Mouse (Mus musculus): ENCODE data around the gene Pnpla2.

Gene Pnpla2

DNA sequence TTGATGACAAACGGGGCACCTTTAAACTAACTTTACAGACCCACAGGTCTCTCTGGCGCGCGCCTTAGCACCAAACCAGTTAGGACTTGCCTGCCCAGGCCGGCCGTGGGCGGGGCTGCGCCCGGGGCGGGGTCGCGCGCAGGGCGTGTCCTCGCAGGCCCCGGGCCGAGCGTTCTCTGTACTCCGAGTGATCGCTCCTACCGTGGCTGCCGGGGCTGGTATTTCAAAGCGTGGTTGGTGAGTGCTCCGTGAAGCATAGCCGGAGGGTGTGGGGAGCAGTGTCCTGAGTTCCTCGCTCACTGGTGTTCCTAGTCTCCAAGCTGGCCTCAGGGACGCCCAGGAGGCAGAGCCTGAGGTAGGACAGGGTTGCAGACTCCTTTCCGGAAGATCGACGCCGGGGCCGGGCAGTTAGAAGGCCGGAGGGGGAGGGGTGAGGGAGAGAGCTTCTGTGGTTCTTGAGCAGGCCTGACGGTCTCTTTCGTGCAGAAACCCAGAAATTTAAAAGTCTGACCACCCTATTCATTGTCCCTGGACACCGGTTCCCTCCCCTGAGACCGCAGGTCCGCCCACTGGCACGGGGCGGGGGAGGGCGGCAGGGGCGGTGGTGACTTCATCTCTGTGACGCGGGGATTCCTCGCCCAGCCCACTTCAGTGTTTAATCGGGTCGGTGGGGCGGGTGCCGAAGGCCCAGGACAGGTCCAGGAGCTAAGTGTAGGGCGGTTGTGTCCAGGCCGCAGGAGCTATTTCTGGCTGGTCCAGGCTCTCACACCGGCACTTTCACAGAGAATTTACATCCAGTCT lies 12.4 kb downstream of the Pnpla2 start, which contains the start of gene Cd151:
Gene Cd151 (plus strand): TSS at position 163 of the 801 bp plus-strand sequence.
- DNase-seq (ENCODE audit: low spot score in 2 of 2): no peak

GRCm38 (mm10) chr7:141468164-141468521 lies 13.1 kb downstream of the Pnpla2 start:
- DNase-seq (ENCODE audit: low spot score in 2 of 2): no peak

DNA sequence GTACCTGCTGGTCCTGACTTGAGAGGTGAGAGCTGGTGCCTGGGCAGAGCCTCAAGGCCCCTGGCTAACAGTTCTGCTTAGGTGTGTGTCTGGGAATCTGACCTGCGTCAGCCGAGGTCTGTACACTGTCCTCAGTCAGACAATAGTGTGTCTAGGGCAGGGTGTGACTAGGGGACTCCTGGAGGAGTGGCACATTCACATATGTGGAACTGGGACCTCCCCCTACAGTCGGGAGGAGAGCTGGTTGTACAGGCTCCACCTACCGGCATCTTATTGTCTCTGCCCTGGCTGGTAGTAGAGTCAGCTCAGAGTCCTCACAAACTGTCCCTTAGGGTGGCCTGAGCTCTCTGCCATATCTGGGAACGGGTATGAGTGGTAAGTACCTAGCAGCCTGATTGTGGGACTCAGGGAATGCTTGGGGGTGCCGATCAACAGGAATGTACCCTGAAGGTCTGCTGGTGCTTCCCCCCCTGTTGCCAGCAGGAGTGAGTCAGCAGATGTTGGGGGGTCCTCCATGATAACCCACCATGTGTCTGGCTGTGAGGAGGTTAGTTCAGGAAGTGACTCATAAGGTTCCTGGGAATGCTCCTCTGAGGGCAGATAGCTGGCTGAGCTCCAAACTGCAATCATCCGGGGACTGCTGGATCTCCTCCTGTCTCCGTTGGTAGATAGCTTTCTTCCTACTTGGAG lies 13.7 kb downstream of the Pnpla2 start:
- no peak for DNase-seq (ENCODE audit: low spot score in 2 of 2)

- DNase-seq (ENCODE audit: low spot score in 2 of 2): no peak
Measured at GRCm38 (mm10) chr7:141469352-141469751, 14.4 kb downstream of the Pnpla2 start.

DNA sequence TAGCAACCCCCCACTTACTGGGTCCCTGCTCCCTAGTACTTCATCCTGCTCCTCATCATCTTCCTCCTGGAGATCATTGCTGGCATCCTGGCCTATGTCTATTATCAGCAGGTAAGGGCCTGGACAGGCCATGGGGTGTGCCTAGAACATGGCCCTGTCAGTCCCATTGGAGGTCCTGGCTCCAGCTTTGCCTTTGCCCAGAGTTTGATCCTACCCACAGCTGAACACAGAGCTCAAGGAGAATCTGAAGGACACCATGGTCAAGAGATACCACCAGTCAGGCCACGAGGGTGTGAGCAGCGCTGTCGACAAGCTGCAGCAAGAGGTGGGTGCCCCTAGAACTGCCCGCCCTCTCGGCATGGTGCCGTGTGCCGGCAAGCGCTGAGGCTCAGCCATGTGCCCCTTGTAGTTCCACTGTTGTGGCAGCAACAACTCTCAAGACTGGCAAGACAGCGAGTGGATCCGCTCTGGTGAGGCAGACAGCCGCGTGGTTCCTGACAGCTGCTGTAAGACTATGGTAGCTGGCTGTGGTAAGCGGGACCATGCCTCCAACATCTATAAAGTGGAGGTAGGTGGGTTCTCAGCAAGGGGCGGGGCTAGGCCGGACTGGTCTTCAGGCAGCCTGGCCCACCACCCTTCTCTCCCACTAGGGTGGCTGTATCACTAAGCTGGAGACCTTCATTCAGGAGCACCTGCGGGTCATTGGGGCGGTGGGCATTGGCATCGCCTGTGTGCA lies 15.1 kb downstream of the Pnpla2 start:
- DNase-seq (ENCODE audit: low spot score in 2 of 2): no peak

GRCm38 (mm10) chr7:141470637-141470944 lies 15.6 kb downstream of the Pnpla2 start:
- DNase-seq (ENCODE audit: low spot score in 2 of 2): no peak

DNA sequence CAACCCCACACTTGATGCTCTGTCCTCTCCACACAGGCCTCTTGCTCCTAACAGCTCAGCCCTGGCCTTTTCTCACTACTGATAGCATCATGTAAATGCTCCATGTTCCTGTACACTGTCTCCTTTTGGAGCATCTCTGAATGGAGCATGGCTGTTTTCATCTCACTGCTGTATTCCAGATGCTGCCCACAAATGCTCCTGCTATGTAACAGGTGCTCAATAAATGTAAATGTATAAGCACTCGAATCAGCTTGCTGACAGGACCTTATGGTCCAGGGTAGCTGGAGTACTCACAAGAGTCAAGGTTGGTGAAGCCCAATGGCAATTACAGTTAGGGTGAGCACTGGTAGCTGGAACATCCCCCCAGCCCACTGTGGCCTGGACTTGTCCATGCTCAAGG lies 16.2 kb downstream of the Pnpla2 start:
- DNase-seq (ENCODE audit: low spot score in 2 of 2): no peak

- no peak for DNase-seq (ENCODE audit: low spot score in 2 of 2)
Measured at GRCm38 (mm10) chr7:141472226-141472625, 17.2 kb downstream of the Pnpla2 start.

DNA sequence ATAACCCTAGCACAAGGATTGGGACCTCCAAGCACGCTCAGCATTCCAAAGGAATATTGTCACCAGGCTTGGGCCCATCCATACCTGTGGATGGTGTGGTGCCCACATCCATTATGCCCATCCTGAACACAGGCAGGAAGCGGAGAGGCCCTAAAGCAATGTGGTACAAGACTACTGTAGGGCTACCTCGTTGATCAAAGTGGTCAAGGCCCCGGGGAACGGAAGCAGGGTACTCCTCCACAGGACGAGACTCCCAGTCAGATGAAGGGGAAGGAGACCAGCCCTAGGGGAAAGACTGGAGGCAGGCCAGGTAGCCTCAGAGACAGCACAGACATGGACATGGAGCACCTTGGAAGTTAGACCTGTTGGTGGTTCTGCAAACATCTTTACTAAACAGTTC lies 17.8 kb downstream of the Pnpla2 start:
- no peak for DNase-seq (ENCODE audit: low spot score in 2 of 2)

DNA sequence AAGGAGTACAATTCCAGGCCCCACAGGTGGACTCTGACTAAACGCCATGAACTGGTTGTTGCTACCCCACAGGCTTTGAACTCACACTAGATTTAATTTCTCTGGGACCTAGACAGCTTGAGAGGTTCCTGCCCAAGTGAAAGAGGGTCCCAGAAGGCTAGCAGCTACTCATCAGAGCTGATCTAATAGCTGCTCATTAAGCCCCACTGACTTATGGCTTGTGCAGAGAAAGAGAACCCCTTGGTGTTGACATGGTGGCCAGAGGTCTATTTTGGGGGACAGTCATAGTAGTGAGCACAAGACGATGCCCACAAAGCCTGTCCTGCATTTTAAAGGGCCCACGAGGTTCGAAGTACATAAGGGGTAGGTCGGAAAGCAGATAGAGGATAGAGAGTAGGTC lies 19.2 kb downstream of the Pnpla2 start:
- no peak for DNase-seq (ENCODE audit: low spot score in 2 of 2)

GRCm38 (mm10) chr7:141475011-141475804 lies 20.2 kb downstream of the Pnpla2 start, which contains the start of the genes Polr2l and Tspan4:
Polr2l (minus strand) TSS chr7:141475132.
Tspan4 (plus strand) TSS chr7:141475240.
- DNase-seq (ENCODE audit: low spot score in 2 of 2): peak; percentile 66 to 71

- DNase-seq (ENCODE audit: low spot score in 2 of 2): no peak
Measured at GRCm38 (mm10) chr7:141475805-141476158, 20.8 kb downstream of the Pnpla2 start.

DNA sequence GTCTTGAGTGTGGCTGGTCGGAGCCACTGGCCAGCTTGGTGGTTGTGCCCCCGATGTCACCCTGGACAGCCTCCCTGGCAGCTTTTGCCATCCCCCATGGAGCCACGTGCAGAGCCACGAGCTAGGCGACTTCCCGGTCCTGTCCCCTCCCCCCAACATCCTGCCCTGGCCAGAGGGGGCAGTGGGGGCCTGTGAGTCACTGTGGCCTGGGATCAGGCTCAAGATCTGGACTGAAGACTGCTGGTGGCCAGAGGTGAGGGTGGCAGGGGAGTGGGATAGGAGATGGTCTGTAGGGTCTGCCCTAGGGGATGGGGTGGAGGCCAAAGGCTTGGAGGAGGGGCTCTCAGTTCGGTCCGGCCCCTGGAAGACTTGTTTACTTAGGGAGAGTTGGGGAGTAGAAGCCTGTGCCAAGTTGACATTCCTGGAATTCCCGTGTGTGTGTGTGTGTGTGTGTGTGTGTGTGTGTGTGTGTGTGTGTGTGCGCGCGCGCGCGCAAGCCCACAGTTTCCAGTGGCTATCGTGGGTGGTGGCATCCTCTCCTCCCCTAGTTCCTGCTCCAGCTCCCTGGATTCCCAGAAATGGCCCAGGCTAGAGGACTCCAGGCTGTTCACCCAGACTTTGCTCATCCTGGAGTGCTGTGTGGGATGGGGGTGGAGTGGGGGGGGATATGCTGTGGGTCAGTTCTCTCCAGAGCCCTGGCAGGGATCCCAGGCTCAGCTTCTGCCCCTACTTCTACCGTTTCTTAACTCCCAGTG lies 21.4 kb downstream of the Pnpla2 start:
- no peak for DNase-seq (ENCODE audit: low spot score in 2 of 2)

DNA sequence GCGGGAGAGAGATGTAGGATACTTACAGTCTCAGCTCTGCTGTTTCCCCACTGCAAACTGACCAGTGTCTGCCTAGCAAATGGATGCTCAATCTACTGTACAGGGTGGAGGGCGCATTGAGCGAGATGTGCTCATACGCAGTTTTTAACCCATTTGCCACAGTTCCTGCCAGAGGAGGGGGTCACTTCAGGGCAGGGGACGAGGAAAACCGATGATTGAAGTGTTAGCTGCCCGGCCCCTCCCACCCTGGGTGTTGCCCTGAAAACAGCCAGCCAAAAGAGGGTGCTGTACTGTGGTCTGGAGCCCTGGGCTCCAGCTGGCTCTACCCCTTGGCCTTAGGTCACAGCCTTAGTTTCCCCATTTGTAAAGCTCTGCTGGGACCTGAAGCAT lies 22.0 kb downstream of the Pnpla2 start:
- no peak for DNase-seq (ENCODE audit: low spot score in 2 of 2)

GRCm38 (mm10) chr7:141477578-141478269 lies 22.7 kb downstream of the Pnpla2 start:
- DNase-seq (ENCODE audit: low spot score in 2 of 2): no peak

GRCm38 (mm10) chr7:141478270-141478748 lies 23.3 kb downstream of the Pnpla2 start:
- no peak for DNase-seq (ENCODE audit: low spot score in 2 of 2)

GRCm38 (mm10) chr7:141480842-141481497 lies 26.0 kb downstream of the Pnpla2 start:
- DNase-seq (ENCODE audit: low spot score in 2 of 2): no peak

GRCm38 (mm10) chr7:141481498-141482401 lies 26.8 kb downstream of the Pnpla2 start:
- no peak for DNase-seq (ENCODE audit: low spot score in 2 of 2)

GRCm38 (mm10) chr7:141482531-141483024 lies 27.6 kb downstream of the Pnpla2 start:
- DNase-seq (ENCODE audit: low spot score in 2 of 2): no peak

All from right cerebral cortex, postnatal 36 days (tissue).